Mouse (Mus musculus) heart, embryonic 14.5 days (tissue): ENCODE results near the gene Cog5. TPM values are rescaled to one million over a fixed set of nuclear protein-coding genes. Genes with fewer than 3 reads are reported as not detected.

ENCODE experiments used
- ATAC-seq: fragments of 200-750 bp; cut with Nextera tagmentation; 2 replicates; pipeline ENCODE4 v1.8.0; 2017; ENCODE audit warnings: low read depth, moderate TSS enrichment; ENCODE audit not compliant: insufficient number of reproducible peaks, insufficient read depth, low FRiP score
- H3K27ac ChIP-seq, 2 experiments: fragments of 200-500 bp in 1 of 2; fragments of 300-500 bp in 1 of 2; sonication (generic) in 1 of 2; replicated peaks in 1 of 2; 2 replicates each; pipeline ENCODE4 v1.5.1; 2012 to 2014; ENCODE audit warnings: low read depth in 2 of 2, low read length in 2 of 2, control low read depth in 1 of 2, mild to moderate bottlenecking in 1 of 2, mixed read lengths in 1 of 2; ENCODE audit not compliant: control insufficient read depth in 1 of 2, insufficient read depth in 1 of 2
- H3K27me3 ChIP-seq: fragments of 300-500 bp; sonication (generic); 2 replicates; pipeline ENCODE4 v1.6.1; 2014; ENCODE audit warnings: mild to moderate bottlenecking, low read length, control low read depth; ENCODE audit not compliant: control insufficient read depth, insufficient read depth
- H3K36me3 ChIP-seq: fragments of 300-500 bp; sonication (generic); 2 replicates; pipeline ENCODE4 v1.6.1; 2014; ENCODE audit warnings: mild to moderate bottlenecking, control low read depth, low read length, mixed read lengths; ENCODE audit not compliant: control insufficient read depth, insufficient read depth
- H3K4me1 ChIP-seq, 2 experiments: fragments of 200-500 bp in 1 of 2; fragments of 300-500 bp in 1 of 2; sonication (generic) in 1 of 2; 2 replicates each; pipeline ENCODE4 v1.6.1; 2012 to 2014; ENCODE audit warnings: low read length in 2 of 2, control low read depth in 1 of 2, mixed read lengths in 1 of 2; ENCODE audit not compliant: control insufficient read depth in 2 of 2, insufficient read depth in 2 of 2
- H3K4me2 ChIP-seq: fragments of 300-500 bp; sonication (generic); 2 replicates; pipeline ENCODE4 v1.6.1; 2014; ENCODE audit warnings: mild to moderate bottlenecking, low read length
- H3K4me3 ChIP-seq, 2 experiments: fragments of 200-500 bp in 1 of 2; fragments of 300-500 bp in 1 of 2; sonication (generic) in 1 of 2; 2 replicates each; pipeline ENCODE4 v1.5.1; 2012 to 2014; ENCODE audit warnings: low read length in 2 of 2, mild to moderate bottlenecking in 2 of 2, control low read depth in 1 of 2, low read depth in 1 of 2, moderate library complexity in 1 of 2; ENCODE audit not compliant: control insufficient read depth in 1 of 2, insufficient read depth in 1 of 2
- H3K9ac ChIP-seq: fragments of 300-500 bp; sonication (generic); 2 replicates; pipeline ENCODE4 v1.6.1; 2014; ENCODE audit warnings: mild to moderate bottlenecking, low read length
- H3K9me3 ChIP-seq: fragments of 300-500 bp; sonication (generic); 2 replicates; pipeline ENCODE4 v1.6.1; 2016; ENCODE audit warnings: low read length, control low read depth; ENCODE audit not compliant: control insufficient read depth
- WGBS: fragments of 180-500 bp; shearing (Covaris S2); extraction: QIAGEN DNeasy Blood & Tissue Kit; methylation state at CpG from one replicate; pipeline ENCODE4 v1.1.7; 2014; 5-methylcytosine and 5-hydroxymethylcytosine counted together
- polyA plus RNA-seq: library from polyadenylated mRNA; unstranded; fragments of >200 nt; fragmentation: Nextera tagmentation; extraction: Ambion mirVana; gene quantifications from 2 replicates; pipeline ENCODE4 v1.2.1, GENCODE M21; 2014

Cog5 gene
- polyA plus RNA-seq, 1 experiment from 2014 or later = 38.0 TPM

- Histone ChIP-seq H3K4me3 (peak overlapping the region; percentile 38 to 50), H3K4me1 (peaks cover 0 to 17% of the 10 kb centered on the region in 2 experiments; a peak in 3 of 4 replicates), H3K36me3 (no peaks in the 10 kb centered on the region), H3K4me2 (peak overlapping the region; percentile 68), H3K9me3 (no peaks in the 10 kb centered on the region), H3K27ac (peak overlapping the region; percentile 84 to 90), H3K27me3 (no peaks in the 10 kb centered on the region), H3K9ac (peak overlapping the region; percentile 64)
- no peak for ATAC-seq
- 4% methylated on average over 9 of the region's 9 CpGs for WGBS
These were observed 296.0 kb downstream of the Cog5 start for GRCm38 (mm10) chr12:31950659-31951031.

DNA sequence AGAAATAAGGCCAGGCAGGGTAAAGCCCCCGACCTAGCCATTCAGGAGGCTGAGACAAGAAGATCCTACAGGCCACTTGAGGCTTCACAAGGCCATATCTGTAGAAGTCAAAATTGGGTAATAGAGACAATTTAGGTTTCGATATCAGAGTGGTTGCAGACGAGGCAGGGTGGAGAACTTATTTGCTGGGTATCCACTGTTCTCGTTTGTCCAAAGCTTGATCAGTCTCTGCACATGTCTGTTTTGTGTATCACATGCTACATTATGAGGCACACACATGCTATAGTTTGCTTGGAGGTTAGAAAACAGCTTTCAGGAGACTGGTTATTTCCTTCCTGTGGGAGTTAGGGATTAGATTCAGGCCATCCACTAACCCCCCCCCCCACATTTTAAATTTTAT is 301.2 kb downstream of the Cog5 start:
- no peaks in the 10 kb centered on the region for H3K27me3 ChIP-seq
- no peaks in the 10 kb centered on the region for H3K36me3 ChIP-seq
- H3K4me1 ChIP-seq = peaks cover 0 to 5% of the 10 kb centered on the region in 2 experiments; a peak in 1 of 4 replicates
- WGBS = 83% methylated on average over 4 of the region's 4 CpGs
- H3K9ac ChIP-seq = no peak overlapping the region
- no peak overlapping the region for H3K27ac ChIP-seq
- no peak overlapping the region for H3K4me2 ChIP-seq
- no peaks in the 10 kb centered on the region for H3K9me3 ChIP-seq
- H3K4me3 ChIP-seq = no peak overlapping the region
- no peak for ATAC-seq

GRCm38 (mm10) chr12:31964074-31964473 is 309.4 kb downstream of the Cog5 start:
- H3K4me1 ChIP-seq = peaks cover 3 to 8% of the 10 kb centered on the region in 2 experiments
- no peak overlapping the region for H3K4me2 ChIP-seq
- H3K9me3 ChIP-seq = no peaks in the 10 kb centered on the region
- no peak overlapping the region for H3K9ac ChIP-seq
- H3K27ac ChIP-seq = no peak overlapping the region
- no peak for ATAC-seq
- no peaks in the 10 kb centered on the region for H3K27me3 ChIP-seq
- H3K36me3 ChIP-seq = peaks cover 5% of the 10 kb centered on the region; the same call in 1 of the 2 replicates
- 77% methylated on average over 6 of the region's 6 CpGs for WGBS
- H3K4me3 ChIP-seq = no peak overlapping the region

DNA sequence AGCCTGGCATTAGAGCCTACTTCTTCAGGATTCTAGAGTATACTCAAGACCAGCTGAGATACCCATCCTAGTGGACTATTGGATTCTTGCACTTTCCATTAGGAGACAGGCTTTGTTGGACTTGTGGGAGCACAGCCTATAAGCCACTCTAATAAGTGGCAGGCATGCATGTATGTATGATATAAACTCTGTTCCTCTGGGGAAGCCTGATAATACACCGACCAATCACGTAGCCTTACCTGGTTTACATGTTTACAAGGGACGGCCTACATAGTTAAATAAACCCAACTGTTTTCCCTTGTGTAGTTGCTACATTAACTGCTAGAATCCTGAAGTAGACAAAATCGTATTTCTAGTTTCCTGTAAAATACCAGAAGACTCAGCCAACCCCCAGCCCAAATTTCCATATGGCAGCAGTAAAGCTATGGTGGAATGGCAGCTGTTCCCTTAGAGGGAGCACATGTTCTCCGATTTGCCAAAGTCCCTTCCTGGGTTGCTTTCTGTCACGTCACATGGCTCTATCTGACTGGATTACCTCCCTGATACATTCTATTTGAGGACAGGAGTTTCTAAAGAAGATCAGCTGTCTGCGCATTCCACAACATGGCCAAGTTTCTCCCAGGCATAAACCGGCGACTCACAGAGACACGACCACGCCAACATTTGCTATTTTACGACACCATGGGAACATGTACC is 311.0 kb downstream of the Cog5 start:
- 86% methylated on average over 12 of the region's 12 CpGs for WGBS
- ATAC-seq = no peak
- H3K4me2 ChIP-seq = no peak overlapping the region

GRCm38 (mm10) chr12:31966405-31966804 is 311.7 kb downstream of the Cog5 start:
- WGBS = 75% methylated on average over 4 of the region's 4 CpGs
- H3K9me3 ChIP-seq = no peaks in the 10 kb centered on the region
- H3K4me3 ChIP-seq = no peak overlapping the region
- H3K27me3 ChIP-seq = no peaks in the 10 kb centered on the region
- peaks cover 3 to 11% of the 10 kb centered on the region in 2 experiments for H3K4me1 ChIP-seq
- ATAC-seq = no peak
- H3K9ac ChIP-seq = no peak overlapping the region
- H3K27ac ChIP-seq = no peak overlapping the region
- H3K36me3 ChIP-seq = peaks cover 5% of the 10 kb centered on the region; the same call in 1 of the 2 replicates
- no peak overlapping the region for H3K4me2 ChIP-seq

More for the DNA sequence above, 311.0 kb downstream of the Cog5 start:
- Histone ChIP-seq H3K27me3 (no peaks in the 10 kb centered on the region), H3K4me3 (no peak overlapping the region), H3K9me3 (no peaks in the 10 kb centered on the region), H3K9ac (no peak overlapping the region), H3K27ac (no peak overlapping the region), H3K36me3 (peaks cover 5% of the 10 kb centered on the region; the same call in 1 of the 2 replicates), H3K4me1 (peaks cover 3 to 11% of the 10 kb centered on the region in 2 experiments)

DNA sequence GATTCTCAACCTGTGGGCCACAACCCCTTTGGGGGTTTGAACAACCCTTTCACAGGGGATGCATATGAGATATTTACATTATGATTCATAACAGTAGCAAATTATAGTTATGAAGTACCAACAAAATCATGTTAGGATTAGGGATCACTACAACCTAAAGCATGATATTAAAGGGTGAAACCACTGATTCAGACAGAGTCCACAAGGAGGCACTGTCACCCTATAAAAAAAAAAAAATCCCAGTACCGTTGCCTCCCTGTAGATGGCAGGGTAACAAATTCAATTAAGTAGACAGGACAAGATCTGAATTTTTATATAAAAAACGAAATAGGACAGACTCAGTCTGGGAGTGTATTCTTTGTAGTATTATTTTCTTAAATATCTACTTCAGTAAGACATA is 312.9 kb downstream of the Cog5 start:
- Histone ChIP-seq H3K27me3 (no peaks in the 10 kb centered on the region), H3K36me3 (peaks cover 5% of the 10 kb centered on the region; the same call in 1 of the 2 replicates), H3K4me2 (no peak overlapping the region), H3K9me3 (no peaks in the 10 kb centered on the region), H3K9ac (no peak overlapping the region), H3K4me1 (peaks cover 3 to 11% of the 10 kb centered on the region in 2 experiments), H3K4me3 (no peak overlapping the region), H3K27ac (no peak overlapping the region)
- WGBS = 9% methylated on average over 2 of the region's 2 CpGs
- no peak for ATAC-seq

- H3K4me3 ChIP-seq = no peak overlapping the region
- H3K27me3 ChIP-seq = no peaks in the 10 kb centered on the region
- H3K4me1 ChIP-seq = peaks cover 8 to 21% of the 10 kb centered on the region in 2 experiments
- H3K4me2 ChIP-seq = no peak overlapping the region
- H3K9me3 ChIP-seq = no peaks in the 10 kb centered on the region
- no peak overlapping the region for H3K9ac ChIP-seq
- 12% methylated on average over 1 of the region's 1 CpGs for WGBS
- H3K27ac ChIP-seq = no peak overlapping the region
- no peak for ATAC-seq
- peaks cover 5% of the 10 kb centered on the region; the same call in 1 of the 2 replicates for H3K36me3 ChIP-seq
These were observed 314.4 kb downstream of the Cog5 start for GRCm38 (mm10) chr12:31969111-31969510.

- WGBS = 85% methylated on average over 8 of the region's 8 CpGs
- H3K4me2 ChIP-seq = no peak overlapping the region
- no peaks in the 10 kb centered on the region for H3K9me3 ChIP-seq
- no peaks in the 10 kb centered on the region for H3K27me3 ChIP-seq
- H3K27ac ChIP-seq = no peak overlapping the region
- no peak for ATAC-seq
- peaks cover 8 to 21% of the 10 kb centered on the region in 2 experiments for H3K4me1 ChIP-seq
- no peak overlapping the region for H3K9ac ChIP-seq
- no peaks in the 10 kb centered on the region for H3K36me3 ChIP-seq
- no peak overlapping the region for H3K4me3 ChIP-seq
These were observed 316.9 kb downstream of the Cog5 start for GRCm38 (mm10) chr12:31971547-31971946.
